Mouse (Mus musculus) G1E (cell line): Measurements from ENCODE around the gene Kpna3.

ENCODE experiments used
- CTCF ChIP-seq: IDR thresholded peaks from 2 replicates; pipeline ENCODE4 v1.5.1; 2012; ENCODE audit warnings: low read depth, low read length, inconsistent platforms, mixed read lengths
- GATA1 ChIP-seq: IDR thresholded peaks from 2 replicates; pipeline ENCODE4 v1.6.1; 2012; ENCODE audit warnings: borderline replicate concordance, low read length, inconsistent platforms, mixed read lengths
- GATA2 ChIP-seq: IDR thresholded peaks from 2 replicates; pipeline ENCODE4 v1.6.1; 2012; ENCODE audit warnings: low read depth, low read length, inconsistent platforms, borderline replicate concordance
- POLR2AphosphoS5 ChIP-seq: IDR thresholded peaks from 2 replicates; pipeline ENCODE4 v1.6.1; 2012; ENCODE audit warnings: low read depth, low read length, inconsistent platforms; ENCODE audit not compliant: insufficient replicate concordance
- TAL1 ChIP-seq: conservative IDR thresholded peaks from 2 replicates; pipeline ENCODE4 v1.6.1; 2012; ENCODE audit warnings: low read depth, low read length, inconsistent platforms, mixed read lengths

GRCm38 (mm10) chr14:61344590-61344989 is 95.1 kb downstream of the Kpna3 start:
- TF ChIP-seq CTCF, result no peak
- TF ChIP-seq GATA1, result no peak
- TF ChIP-seq POLR2AphosphoS5, result no peak
- TF ChIP-seq TAL1, result no peak
- TF ChIP-seq GATA2, result no peak
